ENCODE assay signal across 23 mouse cellular contexts in the genomic region with DNA sequence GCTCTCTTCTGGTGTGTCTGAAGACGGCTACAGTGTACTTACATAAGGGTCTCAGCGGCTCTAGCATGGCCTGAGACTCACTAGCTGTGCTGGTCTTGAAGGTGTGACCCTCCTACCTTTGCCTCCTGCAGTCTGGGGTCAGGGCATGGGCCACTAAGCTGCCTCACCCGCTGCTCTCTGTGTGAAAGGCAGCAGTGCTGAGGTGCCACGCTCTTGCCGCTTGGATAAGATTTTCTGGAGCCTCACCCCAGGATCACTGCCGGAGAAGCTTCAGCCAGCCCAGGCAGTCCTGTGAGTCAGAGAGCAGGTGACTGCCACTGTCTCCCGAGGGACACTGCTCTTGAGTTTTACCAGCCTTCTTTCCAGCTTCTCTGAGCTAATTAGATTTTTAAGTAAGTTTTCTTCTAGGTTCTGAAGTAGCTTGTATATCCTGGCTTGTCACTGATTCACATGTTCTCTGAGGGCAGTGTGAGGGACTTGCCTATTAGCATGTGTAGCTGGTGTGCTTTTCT. TPM values are rescaled to one million over a fixed set of nuclear protein-coding genes. Genes with fewer than 3 reads are reported as not detected.
A peak's percentile ranks its signal among the peaks of the same experiment; 100 is the strongest.
DNase-seq lines count a peak whose midpoint lies in the region; ATAC-seq and TF ChIP-seq lines count a peak whose summit lies in the region.
"Had no signal": no experiment of that assay in that cellular context is flagged by ENCODE, and none has a peak within 500 bp of the region (broad histone marks: within the 10 kb centered on the region; RNA-seq: fewer than 3 reads in every experiment).

No protein-coding gene starts in this region.

- H3K4me2 ChIP-seq in stomach, postnatal 0 days (replicated peaks; ENCODE audit: low read depth) = no peak overlapping the region
- no peak overlapping the region for H3K4me2 ChIP-seq in liver, postnatal 0 days (ENCODE audit: low read depth, low read length)
- H3K4me2 ChIP-seq: embryonic facial prominence, embryonic 15.5 days; forebrain, embryonic 15.5 days; heart, embryonic 12.5 days; liver, embryonic 13.5 days; lung, embryonic 14.5 days; midbrain, embryonic 13.5 days; neural tube, embryonic 13.5 days had no signal

- 65% methylated on average over 7 of the region's 7 CpGs for WGBS in stomach, postnatal 0 days
- WGBS in liver, postnatal 0 days (ENCODE audit: insufficient replicate concordance) = 86% methylated on average over 7 of the region's 7 CpGs

- peak; percentile 81 for DNase-seq in heart, adult 11 months
- DNase-seq in heart, postnatal 10 days = no peak
- peak; percentile 29 to 40 for DNase-seq in B cell, adult 2 months
- no peak for DNase-seq in Patski (ENCODE audit: low read depth, low spot score)
- peak; percentile 33 for DNase-seq in stomach, postnatal 0 days (ENCODE audit: low spot score)
- no peak for DNase-seq in urinary bladder, adult 2 months (ENCODE audit: low spot score)
- no peak for DNase-seq in liver, postnatal 0 days
- DNase-seq: cerebellum, adult 11-12 months; gastrocnemius, postnatal 10 days; heart, postnatal 14 days; kidney, adult 11 months; layer of hippocampus, adult 9-11 months; liver, embryonic 13.5 days; lung, embryonic 14.5 days had no signal

- TF ChIP-seq EP300 in stomach, postnatal 0 days (optimal IDR thresholded peaks at IDR 0.05) = no peak
- no peak for TF ChIP-seq EP300 in liver, postnatal 0 days (IDR thresholded peaks at IDR 0.05; ENCODE audit: low read depth)

- peak; percentile 60 for ATAC-seq in Patski
- ATAC-seq in stomach, postnatal 0 days (ENCODE audit: low FRiP score, low TSS enrichment) = peak; percentile 59
- ATAC-seq in liver, postnatal 0 days = no peak
- ATAC-seq: activated CD4-positive, CD25-positive, alpha-beta regulatory T cell, adult 4 months; forebrain, embryonic 15.5 days; hindbrain, postnatal 0 days; midbrain, embryonic 13.5 days had no signal

- TF ChIP-seq CTCF in Patski (IDR thresholded peaks at IDR 0.05) = no peak
- no peak for TF ChIP-seq CTCF in stomach, postnatal 0 days (IDR thresholded peaks at IDR 0.05; ENCODE audit: low read depth)
- TF ChIP-seq CTCF in liver, postnatal 0 days (IDR thresholded peaks at IDR 0.05; ENCODE audit: low read depth) = no peak

- H3K4me3 ChIP-seq in stomach, postnatal 0 days (ENCODE audit: low read depth, low read length) = no peak overlapping the region
- no peak overlapping the region for H3K4me3 ChIP-seq in liver, postnatal 0 days (ENCODE audit: low read depth, low read length)
- H3K4me3 ChIP-seq: embryonic facial prominence, embryonic 15.5 days; forebrain, embryonic 15.5 days; heart, embryonic 12.5 days; left cerebral cortex, adult 2 months; liver, embryonic 13.5 days; megakaryocyte, embryonic 14.5 days; midbrain, embryonic 13.5 days; neural tube, embryonic 13.5 days had no signal

- H3K36me3 ChIP-seq in stomach, postnatal 0 days (ENCODE audit: control insufficient read depth, insufficient read depth, low read length) = no peaks in the 10 kb centered on the region
- 0 out of 2 replicates have a peak, but pooled peaks cover 3% of the 10 kb centered on the region for H3K36me3 ChIP-seq in liver, postnatal 0 days (replicated peaks; ENCODE audit: insufficient read depth, low read length)
- H3K36me3 ChIP-seq: embryonic facial prominence, embryonic 15.5 days; heart, embryonic 12.5 days; liver, embryonic 13.5 days; neural tube, embryonic 13.5 days had no signal

- H3K4me1 ChIP-seq in stomach, postnatal 0 days (replicated peaks; ENCODE audit: control insufficient read depth, insufficient read depth) = no peaks in the 10 kb centered on the region
- peaks cover 16% of the 10 kb centered on the region for H3K4me1 ChIP-seq in liver, postnatal 0 days (ENCODE audit: insufficient read depth)
- H3K4me1 ChIP-seq: embryonic facial prominence, embryonic 15.5 days had no signal

- no peaks in the 10 kb centered on the region for H3K27me3 ChIP-seq in Patski
- no peaks in the 10 kb centered on the region for H3K27me3 ChIP-seq in stomach, postnatal 0 days (ENCODE audit: control insufficient read depth, insufficient read depth, low read length)
- H3K27me3 ChIP-seq in liver, postnatal 0 days (ENCODE audit: insufficient read depth, low read length) = no peaks in the 10 kb centered on the region
- H3K27me3 ChIP-seq: embryonic facial prominence, embryonic 15.5 days; forebrain, embryonic 15.5 days; heart, embryonic 12.5 days; liver, embryonic 13.5 days; megakaryocyte, embryonic 14.5 days; midbrain, embryonic 13.5 days; neural tube, embryonic 13.5 days had no signal

- intact Hi-C loops in heart, postnatal 10 days (cut with DNase I) = no loop called here

- in situ Hi-C loops in Patski (cut with MboI; ENCODE audit: low pct_unique_long_range_greater_than_20kb) = no loop called here

- H3K27ac ChIP-seq in stomach, postnatal 0 days (replicated peaks) = no peak overlapping the region
- no peak overlapping the region for H3K27ac ChIP-seq in liver, postnatal 0 days (ENCODE audit: low read depth)
- H3K27ac ChIP-seq: embryonic facial prominence, embryonic 15.5 days; forebrain, embryonic 15.5 days; hindbrain, postnatal 0 days; left cerebral cortex, adult 2 months; liver, embryonic 13.5 days; midbrain, embryonic 13.5 days; neural tube, embryonic 13.5 days had no signal

- H3K9ac ChIP-seq in stomach, postnatal 0 days (ENCODE audit: low read length) = no peak overlapping the region
- no peak overlapping the region for H3K9ac ChIP-seq in liver, postnatal 0 days (replicated peaks)
- H3K9ac ChIP-seq: embryonic facial prominence, embryonic 15.5 days; forebrain, embryonic 15.5 days; heart, embryonic 12.5 days; liver, embryonic 13.5 days; lung, embryonic 14.5 days; midbrain, embryonic 13.5 days; neural tube, embryonic 13.5 days had no signal

- H3K9me3 ChIP-seq in stomach, postnatal 0 days (ENCODE audit: control insufficient read depth, low read length) = no peaks in the 10 kb centered on the region
- H3K9me3 ChIP-seq in liver, postnatal 0 days (ENCODE audit: low read length) = no peaks in the 10 kb centered on the region
- H3K9me3 ChIP-seq: embryonic facial prominence, embryonic 15.5 days; forebrain, embryonic 15.5 days; heart, embryonic 12.5 days; liver, embryonic 13.5 days; megakaryocyte, embryonic 14.5 days; midbrain, embryonic 13.5 days; neural tube, embryonic 13.5 days had no signal

- POLR2A ChIA-PET in Patski (lab: Charles Lee) = interaction anchor here (0.9 kb wide), 1 partner anchor 14 kb away, joined by 3 read pairs; no protein-coding TSS in a partner anchor

- CTCF ChIA-PET in Patski (lab: Charles Lee) = interaction anchor here (0.9 to 1.3 kb wide), 5 partner anchors 8 to 93 kb away, joined by 3 to 4 read pairs (median 3); no protein-coding TSS in a partner anchor

RNA-seq across cellular contexts. Expression of gene Dip2b, which starts 18.0 kb away (rescaled TPM):
- 10 to 100 TPM; 32.3 to 34.3 TPM for total RNA-seq in heart, postnatal 10 days (2021)
- polyA plus RNA-seq in Patski (2021) = 13.8 TPM
- 5.2 TPM in 2 replicates for polyA plus RNA-seq in stomach, postnatal 0 days (2015; fragmentation: Nextera tagmentation; extraction: Ambion mirVana)
- polyA plus RNA-seq in urinary bladder, adult 2 months (2012; rRNA removed) = 13.5 and 14.7 TPM in 2 replicates
- 2.1 and 2.3 TPM in 2 replicates for polyA plus RNA-seq in liver, postnatal 0 days (2015; fragmentation: Nextera tagmentation; extraction: Ambion mirVana)

Comparison
In these comparisons a context has a peak if more than half of its experiments do, and no peak if none do; other contexts are left out.
1. DNase-seq: peak in heart, adult 11 months (single experiment), B cell, adult 2 months (2 of 2) and stomach, postnatal 0 days (single experiment); none in heart, postnatal 10 days (0 of 2), Patski (single experiment), urinary bladder, adult 2 months (single experiment) and liver, postnatal 0 days (single experiment).